In genomic region chr6:115918615-115919014, GRCm38 (mm10) we compare ENCODE assay signal across 34 mouse cellular contexts. TPM values are rescaled to one million over a fixed set of nuclear protein-coding genes. Genes with fewer than 3 reads are reported as not detected.
DNase-seq lines count a peak whose midpoint lies in the region; ATAC-seq and TF ChIP-seq lines count a peak whose summit lies in the region.
"Had no signal": no experiment of that assay in that cellular context is flagged by ENCODE, and none has a peak within 500 bp of the region (broad histone marks: within the 10 kb centered on the region; RNA-seq: fewer than 3 reads in every experiment).

No protein-coding gene starts in this region.

- H3K27ac ChIP-seq in heart, embryonic 12.5 days (ENCODE audit: poor library complexity, severe bottlenecking), result no peak overlapping the region
- H3K27ac ChIP-seq in liver, embryonic 12.5 days, result no peak overlapping the region
- H3K27ac ChIP-seq in embryonic facial prominence, embryonic 10.5 days (replicated peaks), result peak overlapping the region; percentile 12; the same call in 1 of the 2 replicates
- no peak overlapping the region for H3K27ac ChIP-seq in liver, embryonic 14.5 days
- H3K27ac ChIP-seq: embryonic facial prominence, embryonic 13.5 days; heart, embryonic 13.5 days; hindbrain, embryonic 15.5 days had no signal

- intact Hi-C loops in heart, postnatal 25 days (cut with DNase I), result no loop called here

- H3K9ac ChIP-seq in heart, embryonic 12.5 days, result no peak overlapping the region
- H3K9ac ChIP-seq in liver, embryonic 12.5 days, result no peak overlapping the region
- no peak overlapping the region for H3K9ac ChIP-seq in liver, embryonic 14.5 days (replicated peaks)
- H3K9ac ChIP-seq: embryonic facial prominence, embryonic 13.5 days; forebrain, postnatal 0 days; heart, embryonic 13.5 days; hindbrain, embryonic 15.5 days had no signal

- H3K4me3 ChIP-seq in heart, embryonic 12.5 days, result no peak overlapping the region
- no peak overlapping the region for H3K4me3 ChIP-seq in liver, embryonic 12.5 days
- no peak overlapping the region for H3K4me3 ChIP-seq in embryonic facial prominence, embryonic 10.5 days
- no peak overlapping the region for H3K4me3 ChIP-seq in liver, embryonic 14.5 days (ENCODE audit: insufficient read depth in 1 of 2, low read depth in 2 of 2, low read length in 2 of 2)
- H3K4me3 ChIP-seq: embryonic facial prominence, embryonic 13.5 days; erythroblast, embryonic 14.5 days; gastrocnemius, adult 2 months; heart, embryonic 13.5 days; hindbrain, embryonic 15.5 days had no signal

- peaks cover 5% of the 10 kb centered on the region for H3K36me3 ChIP-seq in heart, embryonic 12.5 days
- no peaks in the 10 kb centered on the region for H3K36me3 ChIP-seq in liver, embryonic 12.5 days
- H3K36me3 ChIP-seq in embryonic facial prominence, embryonic 10.5 days (replicated peaks), result peaks cover 31% of the 10 kb centered on the region
- H3K36me3 ChIP-seq in liver, embryonic 14.5 days (replicated peaks; ENCODE audit: control insufficient read depth, insufficient read depth, low read depth), result no peaks in the 10 kb centered on the region
- H3K36me3 ChIP-seq: hindbrain, embryonic 15.5 days had no signal

- no peak for TF ChIP-seq EP300 in liver, embryonic 14.5 days (IDR thresholded peaks at IDR 0.05; ENCODE audit: low read depth)

- peaks cover 63% of the 10 kb centered on the region for H3K4me1 ChIP-seq in heart, embryonic 12.5 days (replicated peaks)
- H3K4me1 ChIP-seq in liver, embryonic 12.5 days, result peaks cover 19% of the 10 kb centered on the region
- H3K4me1 ChIP-seq in embryonic facial prominence, embryonic 10.5 days, result peaks cover 18% of the 10 kb centered on the region
- peaks cover 0 to 3% of the 10 kb centered on the region in 2 experiments; a peak in 1 of 4 replicates for H3K4me1 ChIP-seq in liver, embryonic 14.5 days (replicated peaks; ENCODE audit: control insufficient read depth in 2 of 2, insufficient read depth in 2 of 2, low read length in 1 of 2)

- peak; percentile 3; the same call in 1 of the 2 replicates for ATAC-seq in heart, embryonic 12.5 days (ENCODE audit: insufficient number of reproducible peaks, low FRiP score)
- peak; percentile 57; the same call in 1 of the 2 replicates for ATAC-seq in liver, embryonic 12.5 days
- ATAC-seq in liver, embryonic 14.5 days (ENCODE audit: insufficient read depth), result 0 out of 2 replicates have a peak, but pooled peaks have one; percentile 28
- ATAC-seq: CD4-positive, CD25-positive, alpha-beta regulatory T cell, adult 4 months; forebrain, embryonic 14.5 days; forebrain, postnatal 0 days; Patski had no signal

- 74% methylated on average over 1 of the region's 1 CpGs for WGBS in heart, embryonic 12.5 days
- WGBS in liver, embryonic 12.5 days (ENCODE audit: insufficient replicate concordance), result 59% methylated on average over 1 of the region's 1 CpGs
- 78% methylated on average over 1 of the region's 1 CpGs for WGBS in embryonic facial prominence, embryonic 10.5 days
- WGBS in liver, embryonic 14.5 days (ENCODE audit: insufficient replicate concordance), result 50% methylated on average over 1 of the region's 1 CpGs

- no peaks in the 10 kb centered on the region for H3K9me3 ChIP-seq in heart, embryonic 12.5 days (replicated peaks)
- H3K9me3 ChIP-seq in liver, embryonic 12.5 days (replicated peaks), result no peaks in the 10 kb centered on the region
- H3K9me3 ChIP-seq in embryonic facial prominence, embryonic 10.5 days, result no peaks in the 10 kb centered on the region
- no peaks in the 10 kb centered on the region for H3K9me3 ChIP-seq in liver, embryonic 14.5 days (ENCODE audit: control insufficient read depth, low read length)
- H3K9me3 ChIP-seq: embryonic facial prominence, embryonic 13.5 days; heart, embryonic 13.5 days; hindbrain, embryonic 15.5 days had no signal

- H3K27me3 ChIP-seq in heart, embryonic 12.5 days (replicated peaks), result no peaks in the 10 kb centered on the region
- no peaks in the 10 kb centered on the region; the same call in 1 of the 2 replicates for H3K27me3 ChIP-seq in liver, embryonic 12.5 days (replicated peaks)
- no peaks in the 10 kb centered on the region for H3K27me3 ChIP-seq in embryonic facial prominence, embryonic 10.5 days (replicated peaks; ENCODE audit: low read depth, poor library complexity, severe bottlenecking)
- no peaks in the 10 kb centered on the region for H3K27me3 ChIP-seq in liver, embryonic 14.5 days (ENCODE audit: control insufficient read depth, insufficient read depth, low read length)
- H3K27me3 ChIP-seq: embryonic facial prominence, embryonic 13.5 days; heart, embryonic 13.5 days; hindbrain, embryonic 15.5 days; Patski had no signal

- no peak for TF ChIP-seq CTCF in liver, embryonic 14.5 days (IDR thresholded peaks at IDR 0.05; ENCODE audit: low read depth)

- H3K4me2 ChIP-seq in heart, embryonic 12.5 days, result no peak overlapping the region
- H3K4me2 ChIP-seq in liver, embryonic 12.5 days, result no peak overlapping the region
- no peak overlapping the region for H3K4me2 ChIP-seq in liver, embryonic 14.5 days (ENCODE audit: low read depth)
- H3K4me2 ChIP-seq: embryonic facial prominence, embryonic 13.5 days; heart, embryonic 13.5 days; hindbrain, embryonic 15.5 days had no signal

- DNase-seq in heart, postnatal 25 days (ENCODE audit: low spot score), result no peak
- DNase-seq in liver, result no peak
- no peak for DNase-seq in embryonic facial prominence, embryonic 10.5 days (ENCODE audit: low spot score)
- no peak for DNase-seq in liver, embryonic 14.5 days (ENCODE audit: low read depth in 3 of 3, low spot score in 3 of 3)
- DNase-seq in layer of hippocampus, postnatal 25 days (ENCODE audit: extremely low spot score in 1 of 2, low spot score in 1 of 2), result no peak
- DNase-seq in Muller cell, postnatal 12 days (ENCODE audit: inconsistent ontology term), result no peak
- DNase-seq: adrenal gland, postnatal 10 days; adrenal gland, postnatal 36 days; cerebellum, adult 2 months; cerebellum, adult 9-11 months; cerebellum, postnatal 25 days; forebrain, postnatal 0 days; gastrocnemius, adult 2 months; gastrocnemius, postnatal 14 days; heart, adult 11 months; heart, postnatal 36 days had no signal

RNA-seq across cellular contexts. Expression of gene Rho, which starts 12.9 kb away (rescaled TPM):
- polyA plus RNA-seq in heart, embryonic 12.5 days (2016; fragmentation: Nextera tagmentation; extraction: Ambion mirVana), result 0.13 TPM in 1 of 2 replicates, not detected in the other
- under 1 TPM; 0.18 to 0.34 TPM for total RNA-seq in heart, postnatal 25 days (2021)
- polyA plus RNA-seq in liver, embryonic 12.5 days (2016; fragmentation: Nextera tagmentation; extraction: Ambion mirVana), result not detected in 2 replicates
- polyA plus RNA-seq in embryonic facial prominence, embryonic 10.5 days (2016; fragmentation: Nextera tagmentation; extraction: Ambion mirVana), result 0.33 and 0.51 TPM in 2 replicates
- 0.03 TPM in 2 replicates for polyA plus RNA-seq in liver, embryonic 14.5 days (2012; rRNA removed)
- polyA plus RNA-seq in liver, embryonic 14.5 days (2014; fragmentation: Nextera tagmentation; extraction: Ambion mirVana), result not detected in 2 replicates
- total RNA-seq in layer of hippocampus, postnatal 25 days (2021), result under 1 TPM; 0.49 to 0.59 TPM
- total RNA-seq: common myeloid progenitor, adult 5-6 weeks; heart, adult 8-10 months; heart, postnatal 36 days had no signal
- polyA plus RNA-seq: CD4-positive, CD25-positive, alpha-beta regulatory T cell, adult 4 months; erythroblast, embryonic 14.5 days; forebrain, postnatal 0 days; heart, embryonic 13.5 days; heart, embryonic 16.5 days; intestine, embryonic 14.5 days had no signal

RNA-seq across cellular contexts. Expression of gene H1foo, which starts 26.1 kb away (rescaled TPM):
- not detected in 2 replicates for polyA plus RNA-seq in heart, embryonic 12.5 days (2016; fragmentation: Nextera tagmentation; extraction: Ambion mirVana)
- total RNA-seq in heart, postnatal 25 days (2021), result not detected
- not detected in 2 replicates for polyA plus RNA-seq in liver, embryonic 12.5 days (2016; fragmentation: Nextera tagmentation; extraction: Ambion mirVana)
- not detected in 2 replicates for polyA plus RNA-seq in embryonic facial prominence, embryonic 10.5 days (2016; fragmentation: Nextera tagmentation; extraction: Ambion mirVana)
- polyA plus RNA-seq in liver, embryonic 14.5 days (2012; rRNA removed), result not detected in 2 replicates
- not detected in 2 replicates for polyA plus RNA-seq in liver, embryonic 14.5 days (2014; fragmentation: Nextera tagmentation; extraction: Ambion mirVana)
- not detected for total RNA-seq in layer of hippocampus, postnatal 25 days (2021)
- total RNA-seq: adrenal gland, adult 18-20 months; adrenal gland, postnatal 10 days; adrenal gland, postnatal 36 days; common myeloid progenitor, adult 5-6 weeks; forebrain, postnatal 0 days; gastrocnemius, adult 2 months; gastrocnemius, postnatal 14 days; gastrocnemius, postnatal 4 days; heart, adult 8-10 months; heart, postnatal 36 days had no signal
- polyA plus RNA-seq: C2C12; CD4-positive, CD25-positive, alpha-beta regulatory T cell, adult 4 months; cerebellum, adult 2 months; embryonic facial prominence, embryonic 13.5 days; erythroblast, embryonic 14.5 days; forebrain, embryonic 14.5 days; forebrain, postnatal 0 days; frontal cortex, adult 2 months; heart, embryonic 13.5 days; heart, embryonic 16.5 days; hindbrain, embryonic 11.5 days; hindbrain, embryonic 15.5 days; intestine, embryonic 14.5 days; Patski had no signal

Comparison
In these comparisons a context has a peak if more than half of its experiments do, and no peak if none do; other contexts are left out.
1. ATAC-seq: peak in every context shown above with its lines; median percentile 57 in liver, embryonic 12.5 days; 28 in liver, embryonic 14.5 days; 3 in heart, embryonic 12.5 days.